Mouse (Mus musculus): ENCODE results near the gene Scel. TPM values are rescaled to one million over a fixed set of nuclear protein-coding genes. Genes with fewer than 3 reads are reported as not detected.

Gene Scel
- polyA plus RNA-seq, 1 experiment from 2014 or later, result 0.91 TPM

DNA sequence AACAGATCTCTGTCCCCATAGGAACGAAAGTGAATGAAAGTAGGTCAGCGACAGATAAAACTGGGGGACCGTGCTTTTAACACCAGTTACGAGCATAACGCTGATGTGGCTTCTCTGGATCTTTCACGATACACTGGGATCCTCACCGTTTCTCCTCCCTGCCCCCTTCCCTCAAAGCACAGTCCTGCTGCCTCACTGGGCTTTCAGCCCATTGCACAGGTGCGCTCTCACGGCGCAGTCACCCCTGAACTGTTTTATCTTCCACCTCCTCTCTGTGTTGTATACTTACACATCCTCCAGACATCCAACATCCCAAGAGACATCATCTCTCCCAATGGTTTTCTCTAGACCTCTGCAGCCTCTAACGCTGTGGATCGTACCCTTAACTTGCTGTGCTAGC is 33.1 kb downstream of the Scel start:
- 90% methylated on average over 12 of the region's 12 CpGs for WGBS
- H3K27me3 ChIP-seq (ENCODE audit: control insufficient read depth, insufficient read depth, low read length), result no peaks in the 10 kb centered on the region
- no peak for ATAC-seq (replicated peaks; ENCODE audit: low FRiP score)
- H3K9me3 ChIP-seq (ENCODE audit: control insufficient read depth, low read length), result no peaks in the 10 kb centered on the region
- no peak overlapping the region for H3K4me3 ChIP-seq (ENCODE audit: low read depth, low read length)
- H3K4me2 ChIP-seq (ENCODE audit: low read depth, low read length, severe bottlenecking), result no peak overlapping the region
- no peak overlapping the region for H3K27ac ChIP-seq (ENCODE audit: low read depth, low read length)
- no peaks in the 10 kb centered on the region for H3K36me3 ChIP-seq (ENCODE audit: control insufficient read depth, insufficient read depth, low read length)
- no peaks in the 10 kb centered on the region for H3K4me1 ChIP-seq (replicated peaks; ENCODE audit: control insufficient read depth, insufficient read depth, low read length)
- no peak for DNase-seq (ENCODE audit: low spot score)
- no peak overlapping the region for H3K9ac ChIP-seq (ENCODE audit: low read length)

DNA sequence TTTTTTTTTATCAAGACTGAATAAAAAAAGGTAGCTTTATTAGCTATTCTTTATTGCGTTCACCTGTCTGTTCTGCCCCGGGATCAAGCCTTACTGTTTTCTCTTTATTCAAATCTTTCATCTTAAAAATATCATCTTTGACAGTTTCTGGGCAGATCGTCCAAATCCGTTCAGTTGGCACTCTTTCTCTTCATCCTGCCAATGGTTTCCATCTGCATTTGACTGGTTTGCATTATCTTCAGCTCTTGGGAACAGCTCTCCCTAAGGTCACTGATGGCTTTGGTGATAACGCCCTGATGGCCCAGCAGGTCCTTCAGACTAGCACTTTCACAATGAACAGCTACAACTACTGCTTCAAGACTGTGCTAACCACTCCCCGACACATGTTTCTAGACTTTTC is 35.1 kb downstream of the Scel start:
- no peak for ATAC-seq (replicated peaks; ENCODE audit: low FRiP score)

DNA sequence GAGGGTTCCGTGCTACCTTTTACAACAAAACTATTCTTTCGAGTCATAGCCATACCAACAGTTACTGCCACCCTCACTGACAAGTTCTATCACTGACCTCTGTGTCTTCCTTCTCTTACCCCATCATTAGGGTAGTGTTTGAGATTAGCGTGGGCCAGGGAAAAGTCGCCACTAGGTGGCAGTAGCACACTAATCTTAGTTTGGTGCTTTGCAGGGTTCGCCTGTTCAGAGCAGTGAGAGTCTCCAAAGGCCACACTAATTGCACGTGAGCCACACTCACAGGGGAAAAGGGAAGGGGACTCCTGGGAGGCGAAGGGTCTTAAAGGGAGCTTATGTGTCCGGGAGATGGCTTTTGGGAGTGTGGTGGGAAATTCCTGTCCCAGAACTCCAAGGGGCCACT is 37.3 kb downstream of the Scel start:
- H3K9ac ChIP-seq (ENCODE audit: low read length), result no peak overlapping the region
- no peak overlapping the region for H3K27ac ChIP-seq (ENCODE audit: low read depth, low read length)
- peak; percentile 83 for ATAC-seq (replicated peaks; ENCODE audit: low FRiP score)
- no peaks in the 10 kb centered on the region for H3K9me3 ChIP-seq (ENCODE audit: control insufficient read depth, low read length)
- WGBS, result 14% methylated on average over 8 of the region's 8 CpGs
- no peaks in the 10 kb centered on the region for H3K36me3 ChIP-seq (ENCODE audit: control insufficient read depth, insufficient read depth, low read length)
- H3K4me3 ChIP-seq (ENCODE audit: low read depth, low read length), result no peak overlapping the region
- H3K4me2 ChIP-seq (ENCODE audit: low read depth, low read length, severe bottlenecking), result no peak overlapping the region
- no peaks in the 10 kb centered on the region for H3K4me1 ChIP-seq (replicated peaks; ENCODE audit: control insufficient read depth, insufficient read depth, low read length)
- no peaks in the 10 kb centered on the region for H3K27me3 ChIP-seq (ENCODE audit: control insufficient read depth, insufficient read depth, low read length)
- peak; percentile 88 for DNase-seq (ENCODE audit: low spot score)

More for the DNA sequence above, 35.1 kb downstream of the Scel start:
- H3K9ac ChIP-seq (ENCODE audit: low read length), result no peak overlapping the region
- no peak overlapping the region for H3K4me3 ChIP-seq (ENCODE audit: low read depth, low read length)
- no peaks in the 10 kb centered on the region for H3K4me1 ChIP-seq (replicated peaks; ENCODE audit: control insufficient read depth, insufficient read depth, low read length)
- DNase-seq (ENCODE audit: low spot score), result no peak
- no peak overlapping the region for H3K4me2 ChIP-seq (ENCODE audit: low read depth, low read length, severe bottlenecking)
- WGBS, result 83% methylated on average over 6 of the region's 6 CpGs
- H3K27me3 ChIP-seq (ENCODE audit: control insufficient read depth, insufficient read depth, low read length), result no peaks in the 10 kb centered on the region
- no peaks in the 10 kb centered on the region for H3K9me3 ChIP-seq (ENCODE audit: control insufficient read depth, low read length)
- no peaks in the 10 kb centered on the region for H3K36me3 ChIP-seq (ENCODE audit: control insufficient read depth, insufficient read depth, low read length)
- no peak overlapping the region for H3K27ac ChIP-seq (ENCODE audit: low read depth, low read length)

DNA sequence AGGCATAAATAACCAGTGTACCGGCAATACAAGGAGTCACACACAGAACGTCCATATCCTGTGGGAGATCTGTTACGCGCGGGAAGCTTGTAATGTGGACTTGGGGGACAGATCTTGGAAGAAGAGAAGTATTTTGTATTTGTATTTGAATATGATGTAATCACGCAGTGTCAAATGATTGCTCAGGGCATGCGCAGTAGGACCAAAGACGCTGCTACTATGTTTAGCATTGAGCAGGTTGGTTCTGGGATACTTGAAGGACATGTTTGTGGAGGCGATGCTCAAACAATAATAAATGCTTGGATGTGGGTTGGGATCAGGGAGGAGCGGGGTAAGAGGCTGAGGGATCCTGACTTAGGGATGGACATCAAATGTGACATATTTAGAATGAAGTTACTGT is 37.8 kb downstream of the Scel start:
- Histone ChIP-seq H3K27me3 (ENCODE audit: control insufficient read depth, insufficient read depth, low read length) (no peaks in the 10 kb centered on the region), H3K9me3 (ENCODE audit: control insufficient read depth, low read length) (no peaks in the 10 kb centered on the region), H3K36me3 (ENCODE audit: control insufficient read depth, insufficient read depth, low read length) (no peaks in the 10 kb centered on the region), H3K4me2 (ENCODE audit: low read depth, low read length, severe bottlenecking) (no peak overlapping the region), H3K4me3 (ENCODE audit: low read depth, low read length) (no peak overlapping the region), H3K9ac (ENCODE audit: low read length) (no peak overlapping the region), H3K4me1 (replicated peaks; ENCODE audit: control insufficient read depth, insufficient read depth, low read length) (no peaks in the 10 kb centered on the region), H3K27ac (ENCODE audit: low read depth, low read length) (no peak overlapping the region)
- peak; percentile 36; the same call in 1 of the 2 replicates for ATAC-seq (replicated peaks; ENCODE audit: low FRiP score)
- 82% methylated on average over 10 of the region's 10 CpGs for WGBS
- DNase-seq (ENCODE audit: low spot score), result no peak

DNA sequence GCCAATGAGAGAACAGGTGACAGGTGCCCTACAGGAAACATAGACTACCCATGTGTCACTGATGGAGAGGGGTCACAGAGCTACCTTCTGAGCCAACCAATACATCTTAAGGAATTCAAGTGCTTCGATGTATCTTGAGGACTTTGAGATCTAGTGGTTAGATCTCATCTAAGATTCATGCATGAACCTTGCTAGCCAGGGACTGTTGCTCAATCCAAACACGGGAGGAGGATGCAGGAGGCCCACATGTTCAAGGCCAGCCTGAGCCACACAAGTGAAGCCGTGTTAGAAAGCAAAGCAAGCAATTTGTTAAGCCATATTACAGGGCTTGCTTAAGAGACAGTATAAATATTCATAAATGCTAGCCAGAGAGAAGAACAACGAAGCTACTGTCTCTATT is 38.8 kb downstream of the Scel start:
- no peak overlapping the region for H3K9ac ChIP-seq (ENCODE audit: low read length)
- WGBS, result 81% methylated on average over 4 of the region's 4 CpGs
- H3K4me2 ChIP-seq (ENCODE audit: low read depth, low read length, severe bottlenecking), result no peak overlapping the region
- H3K27me3 ChIP-seq (ENCODE audit: control insufficient read depth, insufficient read depth, low read length), result no peaks in the 10 kb centered on the region
- H3K27ac ChIP-seq (ENCODE audit: low read depth, low read length), result no peak overlapping the region
- no peaks in the 10 kb centered on the region for H3K4me1 ChIP-seq (replicated peaks; ENCODE audit: control insufficient read depth, insufficient read depth, low read length)
- no peak overlapping the region for H3K4me3 ChIP-seq (ENCODE audit: low read depth, low read length)
- H3K36me3 ChIP-seq (ENCODE audit: control insufficient read depth, insufficient read depth, low read length), result no peaks in the 10 kb centered on the region
- no peak for DNase-seq (ENCODE audit: low spot score)
- no peaks in the 10 kb centered on the region for H3K9me3 ChIP-seq (ENCODE audit: control insufficient read depth, low read length)
- ATAC-seq (replicated peaks; ENCODE audit: low FRiP score), result no peak

DNA sequence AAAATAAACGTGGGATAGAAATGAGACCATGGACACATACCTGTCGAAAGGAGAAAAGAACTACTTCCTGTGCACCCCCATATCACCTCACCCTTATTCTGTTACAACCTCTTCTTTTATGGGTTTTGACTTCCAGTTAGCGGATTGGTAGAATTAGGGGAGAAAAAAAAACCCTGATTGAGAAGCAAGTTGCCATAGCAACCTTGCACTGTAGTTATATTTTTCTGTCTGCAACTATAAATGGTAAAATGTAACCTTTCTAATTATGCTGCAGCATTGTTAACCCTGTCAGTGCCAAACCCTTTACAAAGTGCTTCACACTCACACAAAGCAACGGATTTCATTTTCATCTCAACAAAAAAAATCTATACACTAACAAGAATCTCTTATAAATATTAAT is 39.2 kb downstream of the Scel start:
- no peak for ATAC-seq (replicated peaks; ENCODE audit: low FRiP score)
- H3K9ac ChIP-seq (ENCODE audit: low read length), result no peak overlapping the region
- no peak overlapping the region for H3K27ac ChIP-seq (ENCODE audit: low read depth, low read length)
- no peak for DNase-seq (ENCODE audit: low spot score)
- 82% methylated on average over 4 of the region's 4 CpGs for WGBS
- no peaks in the 10 kb centered on the region for H3K27me3 ChIP-seq (ENCODE audit: control insufficient read depth, insufficient read depth, low read length)
- no peaks in the 10 kb centered on the region for H3K36me3 ChIP-seq (ENCODE audit: control insufficient read depth, insufficient read depth, low read length)
- no peak overlapping the region for H3K4me3 ChIP-seq (ENCODE audit: low read depth, low read length)
- no peaks in the 10 kb centered on the region for H3K9me3 ChIP-seq (ENCODE audit: control insufficient read depth, low read length)
- no peak overlapping the region for H3K4me2 ChIP-seq (ENCODE audit: low read depth, low read length, severe bottlenecking)
- no peaks in the 10 kb centered on the region for H3K4me1 ChIP-seq (replicated peaks; ENCODE audit: control insufficient read depth, insufficient read depth, low read length)

DNA sequence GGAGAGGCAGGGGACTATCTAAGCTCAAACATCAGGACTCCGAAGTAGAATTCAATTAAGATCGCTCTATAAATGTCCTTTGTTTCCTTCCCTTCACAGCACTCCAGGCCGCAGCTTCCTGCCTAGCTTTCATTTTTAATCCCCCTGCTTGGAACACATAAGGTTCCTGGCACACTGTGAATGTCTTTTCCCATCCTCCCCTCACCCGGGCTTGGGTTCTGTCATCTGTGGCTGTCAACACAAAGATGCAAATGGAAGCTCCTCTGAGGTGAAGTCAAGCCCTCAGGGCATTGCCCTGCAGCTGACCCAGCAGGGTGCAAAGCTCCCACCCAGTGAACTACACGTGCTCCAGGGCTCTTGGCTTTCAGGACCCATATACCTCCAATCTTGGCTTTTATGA is 43.5 kb downstream of the Scel start:
- no peak overlapping the region for H3K27ac ChIP-seq (ENCODE audit: low read depth, low read length)
- no peak overlapping the region for H3K9ac ChIP-seq (ENCODE audit: low read length)
- H3K27me3 ChIP-seq (ENCODE audit: control insufficient read depth, insufficient read depth, low read length), result no peaks in the 10 kb centered on the region
- no peaks in the 10 kb centered on the region; the same call in 1 of the 2 replicates for H3K4me1 ChIP-seq (replicated peaks; ENCODE audit: control insufficient read depth, insufficient read depth, low read length)
- DNase-seq (ENCODE audit: low spot score), result no peak
- ATAC-seq (replicated peaks; ENCODE audit: low FRiP score), result no peak
- H3K4me3 ChIP-seq (ENCODE audit: low read depth, low read length), result no peak overlapping the region
- 48% methylated on average over 5 of the region's 5 CpGs for WGBS
- no peak overlapping the region for H3K4me2 ChIP-seq (ENCODE audit: low read depth, low read length, severe bottlenecking)
- H3K9me3 ChIP-seq (ENCODE audit: control insufficient read depth, low read length), result no peaks in the 10 kb centered on the region
- H3K36me3 ChIP-seq (ENCODE audit: control insufficient read depth, insufficient read depth, low read length), result no peaks in the 10 kb centered on the region

DNA sequence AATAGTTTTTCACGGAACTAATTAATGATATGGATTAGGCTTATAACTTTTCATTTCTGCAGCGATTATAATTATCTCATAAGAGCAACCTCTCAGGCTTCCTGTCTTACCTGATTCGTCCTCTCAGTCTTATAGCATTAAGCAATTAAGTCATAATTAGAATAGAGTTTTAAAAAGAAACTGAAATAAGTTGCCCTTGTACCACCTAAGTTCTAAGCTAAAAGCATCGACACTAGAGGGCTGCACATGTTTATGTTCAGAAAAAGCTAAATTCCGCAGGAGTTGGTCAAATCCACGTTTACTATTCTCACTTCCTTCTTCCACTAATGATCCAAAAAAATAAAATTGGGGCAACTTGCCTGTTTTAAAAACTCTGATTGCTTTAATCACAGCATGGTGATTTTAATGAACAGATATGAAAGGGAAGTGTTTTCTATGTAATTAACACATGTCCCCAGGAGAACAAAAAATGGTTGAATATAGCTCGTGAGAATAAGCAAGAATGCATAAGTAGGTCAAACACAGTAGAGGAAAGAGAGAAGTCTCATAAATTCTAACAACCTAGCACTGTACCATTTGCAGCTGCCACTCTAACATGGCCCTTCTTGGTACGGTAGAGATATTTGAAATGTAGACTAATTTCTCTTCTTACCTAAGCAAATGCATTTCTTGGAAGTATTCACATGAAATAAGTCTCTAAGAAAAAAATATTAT is 48.4 kb downstream of the Scel start:
- no peak overlapping the region for H3K9ac ChIP-seq (ENCODE audit: low read length)
- no peak overlapping the region for H3K27ac ChIP-seq (ENCODE audit: low read depth, low read length)
- H3K9me3 ChIP-seq (ENCODE audit: control insufficient read depth, low read length), result no peaks in the 10 kb centered on the region
- no peaks in the 10 kb centered on the region for H3K27me3 ChIP-seq (ENCODE audit: control insufficient read depth, insufficient read depth, low read length)
- no peak overlapping the region for H3K4me3 ChIP-seq (ENCODE audit: low read depth, low read length)
- ATAC-seq (replicated peaks; ENCODE audit: low FRiP score), result no peak
- DNase-seq (ENCODE audit: low spot score), result no peak
- no peak overlapping the region for H3K4me2 ChIP-seq (ENCODE audit: low read depth, low read length, severe bottlenecking)
- 63% methylated on average over 8 of the region's 8 CpGs for WGBS
- no peaks in the 10 kb centered on the region; the same call in 1 of the 2 replicates for H3K4me1 ChIP-seq (replicated peaks; ENCODE audit: control insufficient read depth, insufficient read depth, low read length)
- no peaks in the 10 kb centered on the region for H3K36me3 ChIP-seq (ENCODE audit: control insufficient read depth, insufficient read depth, low read length)

DNA sequence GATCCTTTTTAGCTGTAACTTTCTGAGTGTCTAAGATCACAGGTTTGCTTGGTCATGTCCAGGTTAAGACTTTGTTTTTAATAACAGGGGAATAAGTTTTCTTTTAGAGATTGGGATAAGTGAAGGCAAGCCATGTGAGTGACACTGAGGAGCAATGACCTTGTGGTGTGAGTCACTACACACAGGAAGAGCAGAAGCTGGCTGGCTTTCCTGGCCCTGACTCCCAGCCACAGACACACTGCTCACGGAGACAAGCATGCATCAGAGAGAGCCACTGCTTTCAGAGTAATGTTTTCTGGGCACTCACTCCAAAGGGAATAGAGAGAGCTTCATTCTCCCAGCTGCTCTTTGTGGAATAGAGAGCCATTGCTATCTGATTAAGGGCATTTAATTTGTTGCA is 54.8 kb downstream of the Scel start:
- H3K9ac ChIP-seq (ENCODE audit: low read length), result no peak overlapping the region
- no peaks in the 10 kb centered on the region for H3K9me3 ChIP-seq (ENCODE audit: control insufficient read depth, low read length)
- no peak overlapping the region for H3K4me3 ChIP-seq (ENCODE audit: low read depth, low read length)
- DNase-seq (ENCODE audit: low spot score), result no peak
- no peaks in the 10 kb centered on the region for H3K36me3 ChIP-seq (ENCODE audit: control insufficient read depth, insufficient read depth, low read length)
- no peaks in the 10 kb centered on the region for H3K4me1 ChIP-seq (replicated peaks; ENCODE audit: control insufficient read depth, insufficient read depth, low read length)
- no peak overlapping the region for H3K27ac ChIP-seq (ENCODE audit: low read depth, low read length)
- WGBS, result 68% methylated on average over 1 of the region's 1 CpGs
- no peaks in the 10 kb centered on the region for H3K27me3 ChIP-seq (ENCODE audit: control insufficient read depth, insufficient read depth, low read length)
- no peak for ATAC-seq (replicated peaks; ENCODE audit: low FRiP score)
- H3K4me2 ChIP-seq (ENCODE audit: low read depth, low read length, severe bottlenecking), result no peak overlapping the region

Data from forebrain, embryonic 11.5 days (tissue).